Comparison of ENCODE assay signal across 8 mouse cellular contexts in the genomic region with DNA sequence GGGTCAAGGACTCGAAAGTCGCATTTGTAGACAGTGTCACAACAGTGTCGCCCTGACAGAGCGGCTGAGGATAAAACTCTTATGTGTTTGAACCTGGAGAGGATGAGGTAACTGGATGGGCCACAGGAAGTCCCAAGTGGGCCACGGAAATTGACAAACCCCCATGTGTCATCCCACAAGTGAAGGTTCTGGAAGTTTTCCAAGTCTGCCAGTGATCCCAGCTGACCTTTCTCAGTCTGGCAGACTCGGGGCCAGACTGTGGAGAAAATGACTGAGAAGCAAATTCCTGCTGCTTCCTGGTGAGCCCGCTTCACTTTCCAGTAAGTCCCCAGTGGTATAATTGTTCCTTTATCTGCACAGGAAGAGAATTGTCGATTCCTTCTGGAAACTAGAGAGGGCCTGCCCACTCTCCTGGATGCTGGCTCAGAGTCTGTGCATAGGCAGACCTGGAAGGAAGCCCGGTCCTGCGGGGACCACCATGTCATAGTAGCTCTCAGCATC. TPM values are rescaled to one million over a fixed set of nuclear protein-coding genes. Genes with fewer than 3 reads are reported as not detected.
DNase-seq lines count a peak whose midpoint lies in the region; ATAC-seq and TF ChIP-seq lines count a peak whose summit lies in the region.
"Had no signal": no experiment of that assay in that cellular context is flagged by ENCODE, and none has a peak within 500 bp of the region (broad histone marks: within the 10 kb centered on the region; RNA-seq: fewer than 3 reads in every experiment).

No protein-coding gene starts in this region.

- no peak for TF ChIP-seq CTCF in thymus, adult 2 months (IDR thresholded peaks at IDR 0.05; ENCODE audit: borderline replicate concordance, control insufficient read depth, extremely low read depth, insufficient read depth, low read length, poor library complexity)

- peaks cover 28% of the 10 kb centered on the region for H3K4me1 ChIP-seq in thymus, adult 2 months (replicated peaks; ENCODE audit: control insufficient read depth, insufficient read depth, low read length)
- H3K4me1 ChIP-seq in heart, embryonic 12.5 days (replicated peaks): peaks cover 18% of the 10 kb centered on the region
- 0 out of 2 replicates have a peak, but pooled peaks cover 4% of the 10 kb centered on the region for H3K4me1 ChIP-seq in midbrain, embryonic 14.5 days (ENCODE audit: control insufficient read depth, insufficient read depth, low read length)

- no peak overlapping the region for H3K4me3 ChIP-seq in thymus, adult 2 months (ENCODE audit: control insufficient read depth, insufficient read depth, low read length)
- no peak overlapping the region for H3K4me3 ChIP-seq in heart, embryonic 12.5 days
- no peak overlapping the region for H3K4me3 ChIP-seq in midbrain, embryonic 14.5 days (replicated peaks; ENCODE audit: low read depth, low read length)

- TF ChIP-seq POLR2A in thymus, adult 2 months (IDR thresholded peaks at IDR 0.05; ENCODE audit: control insufficient read depth, extremely low read depth, insufficient read depth, low read length, poor library complexity): no peak

- no peaks in the 10 kb centered on the region for H3K27me3 ChIP-seq in thymus, adult 2 months (ENCODE audit: control insufficient read depth, insufficient read depth, low read length)
- H3K27me3 ChIP-seq in heart, embryonic 12.5 days (replicated peaks): no peaks in the 10 kb centered on the region
- no peaks in the 10 kb centered on the region for H3K27me3 ChIP-seq in midbrain, embryonic 14.5 days (ENCODE audit: control insufficient read depth, insufficient read depth, low read length)

- peak; percentile 86 for ATAC-seq in heart, embryonic 12.5 days (ENCODE audit: insufficient number of reproducible peaks, low FRiP score)
- ATAC-seq in midbrain, embryonic 14.5 days (ENCODE audit: low FRiP score, low TSS enrichment): no peak

- H3K9me3 ChIP-seq in heart, embryonic 12.5 days (replicated peaks): no peaks in the 10 kb centered on the region
- no peaks in the 10 kb centered on the region for H3K9me3 ChIP-seq in midbrain, embryonic 14.5 days (ENCODE audit: control insufficient read depth, low read length)

- H3K4me2 ChIP-seq in heart, embryonic 12.5 days: no peak overlapping the region
- H3K4me2 ChIP-seq in midbrain, embryonic 14.5 days (ENCODE audit: low read length): no peak overlapping the region

- 89% methylated on average over 10 of the region's 10 CpGs for WGBS in thymus, adult 2 months
- 44% methylated on average over 10 of the region's 10 CpGs for WGBS in heart, embryonic 12.5 days
- WGBS in midbrain, embryonic 14.5 days: 73% methylated on average over 10 of the region's 10 CpGs

- no peak overlapping the region for H3K9ac ChIP-seq in heart, embryonic 12.5 days
- H3K9ac ChIP-seq in midbrain, embryonic 14.5 days (replicated peaks; ENCODE audit: low read length): no peak overlapping the region

- DNase-seq in thymus, adult 2 months: no peak
- no peak for DNase-seq in thymus, adult 18-20 months
- DNase-seq in kidney, postnatal 4 days: peak; percentile 43 to 58
- DNase-seq in yolk sac, embryonic 10.5 days (ENCODE audit: low spot score): peak; percentile 26
- no peak for DNase-seq in left cerebral cortex, adult 11 months (ENCODE audit: low spot score)
- no peak for DNase-seq in midbrain, embryonic 14.5 days

- H3K27ac ChIP-seq in thymus, adult 2 months (ENCODE audit: control insufficient read depth, insufficient read depth, low read length): peak overlapping the region; percentile 47; the same call in 1 of the 2 replicates
- peak overlapping the region; percentile 73 for H3K27ac ChIP-seq in heart, embryonic 12.5 days (ENCODE audit: poor library complexity, severe bottlenecking)
- no peak overlapping the region for H3K27ac ChIP-seq in midbrain, embryonic 14.5 days (replicated peaks; ENCODE audit: low read depth, low read length)
- H3K27ac ChIP-seq: macrophage had no signal

- no peaks in the 10 kb centered on the region for H3K36me3 ChIP-seq in thymus, adult 2 months (ENCODE audit: control insufficient read depth, insufficient read depth, low read length)
- no peaks in the 10 kb centered on the region for H3K36me3 ChIP-seq in heart, embryonic 12.5 days
- no peaks in the 10 kb centered on the region for H3K36me3 ChIP-seq in midbrain, embryonic 14.5 days (ENCODE audit: control insufficient read depth, insufficient read depth, low read length)

RNA-seq across cellular contexts. Expression of gene Cd180, which starts 47.0 kb away (rescaled TPM):
- 4.1 and 4.5 TPM in 2 replicates for polyA plus RNA-seq in thymus, adult 2 months (2012; rRNA removed)
- 0.37 and 0.44 TPM in 2 replicates for polyA plus RNA-seq in heart, embryonic 12.5 days (2016; fragmentation: Nextera tagmentation; extraction: Ambion mirVana)
- 0.62 and 1.0 TPM in 2 replicates for polyA plus RNA-seq in midbrain, embryonic 14.5 days (2014; fragmentation: Nextera tagmentation; extraction: Ambion mirVana)

Comparison
In these comparisons a context has a peak if more than half of its experiments do, and no peak if none do; other contexts are left out.
1. DNase-seq: peak in kidney, postnatal 4 days (2 of 2) and yolk sac, embryonic 10.5 days (single experiment); none in thymus, adult 2 months (single experiment), thymus, adult 18-20 months (0 of 2), left cerebral cortex, adult 11 months (single experiment) and midbrain, embryonic 14.5 days (single experiment).